Mouse (Mus musculus): ENCODE data around the gene Ffar3.

GRCm38 (mm10) chr7:30824306-30824705, 31.7 kb downstream of the Ffar3 start:
- TF ChIP-seq POLR2A (IDR thresholded peaks at IDR 0.05; ENCODE audit: insufficient read depth, low read depth, low read length) (no peak), CTCF (IDR thresholded peaks at IDR 0.05) (no peak)
